ENCODE assay signal across 12 mouse cellular contexts in genomic region chr7:29489851-29490250, GRCm38 (mm10). TPM values are rescaled to one million over a fixed set of nuclear protein-coding genes. Genes with fewer than 3 reads are reported as not detected.
A peak's percentile ranks its signal among the peaks of the same experiment; 100 is the strongest.
DNase-seq lines count a peak whose midpoint lies in the region; ATAC-seq and TF ChIP-seq lines count a peak whose summit lies in the region.
"Had no signal": no experiment of that assay in that cellular context is flagged by ENCODE, and none has a peak within 500 bp of the region (broad histone marks: within the 10 kb centered on the region; RNA-seq: fewer than 3 reads in every experiment).

No protein-coding gene starts in this region.

- H3K9ac ChIP-seq in hindbrain, embryonic 12.5 days = no peak overlapping the region
- H3K9ac ChIP-seq in neural tube, embryonic 15.5 days (replicated peaks) = no peak overlapping the region
- H3K9ac ChIP-seq in forebrain, embryonic 13.5 days = no peak overlapping the region
- no peak overlapping the region for H3K9ac ChIP-seq in stomach, postnatal 0 days (ENCODE audit: low read length)
- H3K9ac ChIP-seq: heart, embryonic 15.5 days; limb, embryonic 13.5 days had no signal

- peak; percentile 63 for DNase-seq in hindbrain, embryonic 10.5 days (ENCODE audit: low spot score)
- peak; percentile 37 for DNase-seq in neural tube, embryonic 10.5 days (ENCODE audit: extremely low spot score, low spot score)
- no peak for DNase-seq in stomach, postnatal 0 days (ENCODE audit: low spot score)
- DNase-seq in right cerebral cortex, postnatal 25 days = no peak
- DNase-seq: cerebellum, postnatal 10 days; thymus, adult 2 months had no signal

- 15% methylated on average over 7 of the region's 7 CpGs for WGBS in hindbrain, embryonic 10.5 days
- WGBS in hindbrain, embryonic 12.5 days = 12% methylated on average over 7 of the region's 7 CpGs
- WGBS in neural tube, embryonic 15.5 days = 15% methylated on average over 7 of the region's 7 CpGs
- WGBS in forebrain, embryonic 13.5 days = 5% methylated on average over 7 of the region's 7 CpGs
- WGBS in stomach, postnatal 0 days = 20% methylated on average over 7 of the region's 7 CpGs

- no peak for TF ChIP-seq CTCF in stomach, postnatal 0 days (IDR thresholded peaks at IDR 0.05; ENCODE audit: low read depth)

- ATAC-seq in hindbrain, embryonic 12.5 days (ENCODE audit: low FRiP score) = no peak
- ATAC-seq in neural tube, embryonic 15.5 days (ENCODE audit: low FRiP score) = no peak
- ATAC-seq in forebrain, embryonic 13.5 days = 0 out of 2 replicates have a peak, but pooled peaks have one; percentile 16
- peak; percentile 4; the same call in 1 of the 2 replicates for ATAC-seq in stomach, postnatal 0 days (ENCODE audit: low FRiP score, low TSS enrichment)
- ATAC-seq in megakaryocyte-erythroid progenitor cell, adult 5-6 weeks (replicated peaks; ENCODE audit: low FRiP score, low TSS enrichment, poor library complexity, severe bottlenecking) = no peak

- H3K36me3 ChIP-seq in hindbrain, embryonic 10.5 days = no peaks in the 10 kb centered on the region
- H3K36me3 ChIP-seq in hindbrain, embryonic 12.5 days = no peaks in the 10 kb centered on the region
- no peaks in the 10 kb centered on the region for H3K36me3 ChIP-seq in neural tube, embryonic 15.5 days
- H3K36me3 ChIP-seq in forebrain, embryonic 13.5 days (ENCODE audit: poor library complexity, severe bottlenecking) = no peaks in the 10 kb centered on the region
- no peaks in the 10 kb centered on the region for H3K36me3 ChIP-seq in stomach, postnatal 0 days (ENCODE audit: control insufficient read depth, insufficient read depth, low read length)
- H3K36me3 ChIP-seq: heart, embryonic 15.5 days had no signal

- H3K4me3 ChIP-seq in hindbrain, embryonic 10.5 days = peak overlapping the region; percentile 18; the same call in 1 of the 2 replicates
- H3K4me3 ChIP-seq in hindbrain, embryonic 12.5 days = no peak overlapping the region
- no peak overlapping the region for H3K4me3 ChIP-seq in neural tube, embryonic 15.5 days (replicated peaks)
- no peak overlapping the region for H3K4me3 ChIP-seq in forebrain, embryonic 13.5 days
- no peak overlapping the region for H3K4me3 ChIP-seq in stomach, postnatal 0 days (ENCODE audit: low read depth, low read length)
- H3K4me3 ChIP-seq: heart, embryonic 15.5 days; limb, embryonic 13.5 days had no signal

- no peak for TF ChIP-seq EP300 in stomach, postnatal 0 days (optimal IDR thresholded peaks at IDR 0.05)

- peak overlapping the region; percentile 45 for H3K27ac ChIP-seq in hindbrain, embryonic 10.5 days
- no peak overlapping the region for H3K27ac ChIP-seq in hindbrain, embryonic 12.5 days
- H3K27ac ChIP-seq in neural tube, embryonic 15.5 days (replicated peaks) = no peak overlapping the region
- H3K27ac ChIP-seq in forebrain, embryonic 13.5 days = peak overlapping the region; percentile 16; the same call in 1 of the 2 replicates
- H3K27ac ChIP-seq in stomach, postnatal 0 days (replicated peaks) = peak overlapping the region; percentile 78
- H3K27ac ChIP-seq: heart, embryonic 15.5 days; limb, embryonic 13.5 days had no signal

- H3K9me3 ChIP-seq in hindbrain, embryonic 10.5 days = no peaks in the 10 kb centered on the region
- H3K9me3 ChIP-seq in hindbrain, embryonic 12.5 days (replicated peaks) = no peaks in the 10 kb centered on the region
- no peaks in the 10 kb centered on the region for H3K9me3 ChIP-seq in neural tube, embryonic 15.5 days (replicated peaks)
- H3K9me3 ChIP-seq in forebrain, embryonic 13.5 days (replicated peaks) = no peaks in the 10 kb centered on the region
- no peaks in the 10 kb centered on the region for H3K9me3 ChIP-seq in stomach, postnatal 0 days (ENCODE audit: control insufficient read depth, low read length)
- H3K9me3 ChIP-seq: heart, embryonic 15.5 days; limb, embryonic 13.5 days had no signal

- H3K4me1 ChIP-seq in hindbrain, embryonic 10.5 days (replicated peaks) = peaks cover 42% of the 10 kb centered on the region
- peaks cover 18% of the 10 kb centered on the region for H3K4me1 ChIP-seq in hindbrain, embryonic 12.5 days
- peaks cover 11% of the 10 kb centered on the region; the same call in 1 of the 2 replicates for H3K4me1 ChIP-seq in neural tube, embryonic 15.5 days
- H3K4me1 ChIP-seq in forebrain, embryonic 13.5 days = peaks cover 31% of the 10 kb centered on the region
- H3K4me1 ChIP-seq in stomach, postnatal 0 days (replicated peaks; ENCODE audit: control insufficient read depth, insufficient read depth) = peaks cover 9% of the 10 kb centered on the region
- H3K4me1 ChIP-seq: heart, embryonic 15.5 days had no signal

- peaks cover 64% of the 10 kb centered on the region for H3K27me3 ChIP-seq in hindbrain, embryonic 10.5 days (ENCODE audit: insufficient read depth, poor library complexity, severe bottlenecking)
- peaks cover 34% of the 10 kb centered on the region for H3K27me3 ChIP-seq in hindbrain, embryonic 12.5 days
- no peaks in the 10 kb centered on the region for H3K27me3 ChIP-seq in neural tube, embryonic 15.5 days (replicated peaks)
- H3K27me3 ChIP-seq in forebrain, embryonic 13.5 days = no peaks in the 10 kb centered on the region
- H3K27me3 ChIP-seq in stomach, postnatal 0 days (ENCODE audit: control insufficient read depth, insufficient read depth, low read length) = no peaks in the 10 kb centered on the region
- H3K27me3 ChIP-seq: limb, embryonic 13.5 days had no signal

- no peak overlapping the region for H3K4me2 ChIP-seq in hindbrain, embryonic 12.5 days (replicated peaks)
- no peak overlapping the region for H3K4me2 ChIP-seq in neural tube, embryonic 15.5 days
- H3K4me2 ChIP-seq in forebrain, embryonic 13.5 days = peak overlapping the region; percentile 11
- no peak overlapping the region for H3K4me2 ChIP-seq in stomach, postnatal 0 days (replicated peaks; ENCODE audit: low read depth)
- H3K4me2 ChIP-seq: heart, embryonic 15.5 days; limb, embryonic 13.5 days had no signal

RNA-seq across cellular contexts. Expression of gene Sipa1l3, which starts 28.6 kb away (rescaled TPM):
- polyA plus RNA-seq in hindbrain, embryonic 10.5 days (2016; fragmentation: Nextera tagmentation; extraction: Ambion mirVana) = 8.1 and 9.7 TPM in 2 replicates
- polyA plus RNA-seq in hindbrain, embryonic 12.5 days (2016; fragmentation: Nextera tagmentation; extraction: Ambion mirVana) = 15.9 and 18.3 TPM in 2 replicates
- 20.7 and 22.2 TPM in 2 replicates for polyA plus RNA-seq in neural tube, embryonic 15.5 days (2015; fragmentation: Nextera tagmentation; extraction: Ambion mirVana)
- 9.1 and 15.4 TPM in 2 replicates for polyA plus RNA-seq in forebrain, embryonic 13.5 days (2015; fragmentation: Nextera tagmentation; extraction: Ambion mirVana)
- 9.7 TPM in 2 replicates for polyA plus RNA-seq in stomach, postnatal 0 days (2015; fragmentation: Nextera tagmentation; extraction: Ambion mirVana)
- total RNA-seq in megakaryocyte-erythroid progenitor cell, adult 5-6 weeks (2014; fragmentation: Nextera tagmentation) = 48.5 and 56.1 TPM in 2 replicates
- total RNA-seq in megakaryocyte-erythroid progenitor cell, adult 5-6 weeks (2017) = 6.2 and 7.0 TPM in 2 replicates

Comparison
In these comparisons a context has a peak if more than half of its experiments do, and no peak if none do; other contexts are left out.
1. H3K27ac ChIP-seq: peak in hindbrain, embryonic 10.5 days (single experiment), forebrain, embryonic 13.5 days (single experiment) and stomach, postnatal 0 days (single experiment); none in hindbrain, embryonic 12.5 days (single experiment) and neural tube, embryonic 15.5 days (single experiment).
2. DNase-seq: peak in hindbrain, embryonic 10.5 days (single experiment) and neural tube, embryonic 10.5 days (single experiment); none in stomach, postnatal 0 days (single experiment) and right cerebral cortex, postnatal 25 days (single experiment).
3. ATAC-seq: peak in forebrain, embryonic 13.5 days (single experiment) and stomach, postnatal 0 days (single experiment); none in hindbrain, embryonic 12.5 days (single experiment), neural tube, embryonic 15.5 days (single experiment) and megakaryocyte-erythroid progenitor cell, adult 5-6 weeks (single experiment).